Mouse (Mus musculus): ENCODE results near the gene Olfr24. TPM values are rescaled to one million over a fixed set of nuclear protein-coding genes. Genes with fewer than 3 reads are reported as not detected.

The Olfr24 gene
- not detected in 2 replicates for polyA plus RNA-seq (2021; fragmentation: Nextera tagmentation)
- long read RNA-seq, experiment 1: 0 reads
- long read RNA-seq, experiment 2: 0 reads

GRCm38 (mm10) chr9:18763896-18764295 is at the start of gene Olfr24:
TSS of gene Olfr24 (minus strand) at chr9:18763996.

Other genes starting within 250 kb of the Olfr24 start
- gene Muc16, start 89.5 kb downstream of the Olfr24 start, polyA plus RNA-seq (2021; fragmentation: Nextera tagmentation): not detected in 2 replicates
- not detected in 2 replicates for gene Olfr828, start 55.5 kb upstream of the Olfr24 start, polyA plus RNA-seq (2021; fragmentation: Nextera tagmentation)
- not detected in 2 replicates for gene Olfr829, start 90.9 kb upstream of the Olfr24 start, polyA plus RNA-seq (2021; fragmentation: Nextera tagmentation)
- gene Olfr830, start 110.7 kb upstream of the Olfr24 start, polyA plus RNA-seq (2021; fragmentation: Nextera tagmentation): not detected in 2 replicates
- gene Olfr832, start 173.1 kb upstream of the Olfr24 start, polyA plus RNA-seq (2021; fragmentation: Nextera tagmentation): not detected in 2 replicates
- gene Olfr834, start 224.0 kb upstream of the Olfr24 start, polyA plus RNA-seq (2021; fragmentation: Nextera tagmentation): not detected in 2 replicates